Mouse (Mus musculus) embryonic fibroblast, embryonic 13.5 days (primary cell): Measurements from ENCODE around the gene Ppargc1a. TPM values are rescaled to one million over a fixed set of nuclear protein-coding genes. Genes with fewer than 3 reads are reported as not detected.
A peak's percentile ranks its signal among the peaks of the same experiment; 100 is the strongest.

Source experiments
- H3K27ac ChIP-seq: 2 replicates; pipeline ENCODE4 v1.5.1; 2012; ENCODE audit warnings: low read length, control low read depth, inconsistent platforms; ENCODE audit not compliant: insufficient read depth
- H3K4me1 ChIP-seq: 2 replicates; pipeline ENCODE4 v1.6.1; 2011; ENCODE audit warnings: low read length; ENCODE audit not compliant: control insufficient read depth, insufficient read depth
- H3K4me3 ChIP-seq: 2 replicates; pipeline ENCODE4 v1.5.1; 2011; ENCODE audit warnings: mild to moderate bottlenecking, control low read depth, low read length; ENCODE audit not compliant: insufficient read depth
- CTCF ChIP-seq: IDR thresholded peaks from 2 replicates; pipeline ENCODE4 v1.5.1; 2011; ENCODE audit warnings: mild to moderate bottlenecking, control low read depth, low read length, moderate library complexity, borderline replicate concordance; ENCODE audit not compliant: insufficient read depth
- POLR2A ChIP-seq: IDR thresholded peaks from 2 replicates; pipeline ENCODE4 v1.6.1; 2011; ENCODE audit warnings: low read depth, mild to moderate bottlenecking, control low read depth, low read length, moderate library complexity
- polyA plus RNA-seq: library from polyadenylated mRNA; stranded (reverse); fragments of >200 nt; gene quantifications from 2 replicates; pipeline ENCODE4 v1.2.4, GENCODE M21; 2011; ENCODE audit warnings: low read depth; ENCODE audit not compliant: missing spikeins, insufficient read length

Gene Ppargc1a
- polyA plus RNA-seq, 1 experiment, result 0.30 TPM

DNA sequence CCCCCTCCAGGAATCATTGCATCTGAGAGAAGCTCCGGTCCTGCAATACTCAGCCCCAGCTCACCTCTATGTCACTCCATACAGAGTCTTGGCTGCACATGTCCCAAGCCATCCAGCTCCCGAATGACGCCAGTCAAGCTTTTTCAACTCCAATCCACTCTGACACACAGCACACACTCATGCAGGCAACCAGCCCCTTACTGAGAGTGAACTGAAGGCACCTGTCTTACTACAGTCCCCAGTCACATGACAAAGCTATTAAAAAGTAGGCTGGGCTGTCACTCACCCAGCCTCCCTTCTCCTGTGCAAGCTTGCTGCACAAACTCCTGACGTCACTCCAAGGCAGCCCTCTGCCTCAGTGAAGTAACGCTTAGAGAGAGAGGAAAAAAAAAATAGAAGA lies 13.9 kb downstream of the Ppargc1a start:
- Histone ChIP-seq H3K27ac (no peak overlapping the region), H3K4me3 (peak overlapping the region; percentile 4), H3K4me1 (0 out of 2 replicates have a peak, but pooled peaks cover 4% of the 10 kb centered on the region)
- TF ChIP-seq POLR2A, result no peak
- no peak for TF ChIP-seq CTCF

- no peak for TF ChIP-seq POLR2A
- no peak for TF ChIP-seq CTCF
- H3K27ac ChIP-seq, result peak overlapping the region; percentile 10; the same call in 1 of the 2 replicates
- peak overlapping the region; percentile 74 for H3K4me3 ChIP-seq
- 0 out of 2 replicates have a peak, but pooled peaks cover 4% of the 10 kb centered on the region for H3K4me1 ChIP-seq
Observed at GRCm38 (mm10) chr5:51553251-51553650, 14.3 kb downstream of the Ppargc1a start.

- Histone ChIP-seq H3K4me3 (peak overlapping the region; percentile 74), H3K4me1 (0 out of 2 replicates have a peak, but pooled peaks cover 4% of the 10 kb centered on the region), H3K27ac (peak overlapping the region; percentile 10)
- no peak for TF ChIP-seq CTCF
- TF ChIP-seq POLR2A, result no peak
Observed at GRCm38 (mm10) chr5:51552483-51553091, 14.9 kb downstream of the Ppargc1a start.

- H3K4me3 ChIP-seq, result peak overlapping the region; percentile 74
- H3K4me1 ChIP-seq, result 0 out of 2 replicates have a peak, but pooled peaks cover 4% of the 10 kb centered on the region
- TF ChIP-seq CTCF (no peak), POLR2A (no peak)
- H3K27ac ChIP-seq, result no peak overlapping the region
Observed at GRCm38 (mm10) chr5:51551852-51552482, 15.6 kb downstream of the Ppargc1a start.

- Histone ChIP-seq H3K27ac (no peak overlapping the region), H3K4me1 (no peaks in the 10 kb centered on the region; the same call in 1 of the 2 replicates), H3K4me3 (no peak overlapping the region)
- no peak for TF ChIP-seq POLR2A
- no peak for TF ChIP-seq CTCF
Observed at GRCm38 (mm10) chr5:51547442-51548035, 20.0 kb downstream of the Ppargc1a start.

- TF ChIP-seq POLR2A (no peak), CTCF (no peak)
- Histone ChIP-seq H3K27ac (no peak overlapping the region), H3K4me3 (no peak overlapping the region), H3K4me1 (no peaks in the 10 kb centered on the region; the same call in 1 of the 2 replicates)
Observed at GRCm38 (mm10) chr5:51546817-51547216, 20.7 kb downstream of the Ppargc1a start.

DNA sequence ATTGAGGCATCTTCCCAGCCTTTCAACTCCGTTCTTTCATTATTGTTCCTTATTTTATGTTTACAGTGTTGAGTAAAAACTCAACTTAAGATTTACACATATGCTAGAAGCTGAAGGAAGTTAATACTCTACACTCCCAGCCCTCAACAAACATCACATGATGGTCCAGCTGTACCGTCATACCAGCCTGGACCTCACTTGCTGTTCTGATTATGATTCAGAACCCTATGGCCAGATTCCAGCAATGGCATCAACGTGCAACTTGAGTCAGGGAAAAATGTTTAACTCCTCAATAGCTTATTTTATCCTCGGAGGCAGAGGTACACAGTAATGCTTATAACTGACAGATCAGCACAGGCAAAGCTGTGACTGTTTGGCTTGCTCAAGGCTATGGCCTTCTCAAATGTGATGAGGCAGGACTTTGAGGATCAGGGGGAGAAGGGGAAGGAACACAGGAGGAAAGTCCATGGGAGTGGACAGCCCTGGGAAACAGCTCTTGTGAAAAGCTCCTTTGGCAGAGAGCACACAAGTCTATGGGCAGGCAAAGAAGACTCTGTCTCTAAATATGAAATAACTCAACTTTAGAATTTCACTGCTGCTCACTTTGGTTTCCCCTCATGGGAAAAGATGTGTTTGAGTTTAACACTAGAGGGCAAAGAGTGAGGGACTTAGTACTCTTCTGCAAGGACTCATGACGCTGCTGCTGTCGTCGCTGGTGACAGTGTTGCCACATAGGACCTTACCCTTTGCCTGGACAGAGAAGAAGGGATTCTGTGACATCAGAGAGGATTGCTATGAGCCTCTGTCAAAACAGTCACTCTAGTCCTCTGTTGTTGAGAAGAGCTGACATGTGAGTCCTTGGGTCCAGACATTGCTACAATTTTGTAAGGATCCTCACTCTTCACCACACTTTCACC lies 22.1 kb downstream of the Ppargc1a start:
- Histone ChIP-seq H3K4me3 (no peak overlapping the region), H3K4me1 (no peaks in the 10 kb centered on the region; the same call in 1 of the 2 replicates), H3K27ac (no peak overlapping the region)
- TF ChIP-seq POLR2A (no peak), CTCF (no peak)

DNA sequence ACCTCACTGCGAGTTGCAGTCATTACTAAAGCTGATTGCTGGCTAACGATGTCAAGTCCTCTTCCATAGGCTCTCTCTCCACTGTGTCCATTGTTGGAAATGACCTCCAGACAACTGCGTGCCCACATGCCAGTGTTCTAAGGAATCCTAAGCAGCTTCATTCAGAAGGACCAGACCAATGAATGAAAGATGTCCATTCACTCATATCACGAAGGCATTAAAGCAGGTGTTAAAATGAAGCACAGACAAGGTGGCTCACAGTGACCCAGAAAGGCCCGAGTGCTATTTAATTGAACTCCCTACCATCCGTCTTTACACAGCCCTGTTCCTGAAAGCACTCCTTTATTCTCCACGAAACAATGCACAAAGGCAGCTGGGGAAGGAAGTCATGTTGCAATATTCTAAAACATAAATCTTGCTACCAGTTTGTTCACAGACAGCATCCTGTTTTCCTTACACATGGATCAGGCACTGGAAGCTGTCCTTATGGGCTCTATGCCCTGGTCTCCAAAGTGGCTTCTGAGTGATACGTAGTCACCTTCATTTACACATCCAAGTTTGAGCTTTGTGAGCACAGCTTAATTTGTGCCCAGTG lies 23.3 kb downstream of the Ppargc1a start:
- Histone ChIP-seq H3K27ac (no peak overlapping the region), H3K4me3 (no peak overlapping the region), H3K4me1 (no peaks in the 10 kb centered on the region; the same call in 1 of the 2 replicates)
- TF ChIP-seq POLR2A (no peak), CTCF (no peak)

- Histone ChIP-seq H3K27ac (no peak overlapping the region), H3K4me3 (no peak overlapping the region), H3K4me1 (no peaks in the 10 kb centered on the region; the same call in 1 of the 2 replicates)
- no peak for TF ChIP-seq POLR2A
- TF ChIP-seq CTCF, result no peak
Observed at GRCm38 (mm10) chr5:51541557-51541956, 26.0 kb downstream of the Ppargc1a start.
